Mouse (Mus musculus): Measurements from ENCODE around the gene Spindoc. TPM values are rescaled to one million over a fixed set of nuclear protein-coding genes. Genes with fewer than 3 reads are reported as not detected.

Spindoc gene
- polyA plus RNA-seq, 1 experiment from 2014 or later: 22.4 TPM

DNA sequence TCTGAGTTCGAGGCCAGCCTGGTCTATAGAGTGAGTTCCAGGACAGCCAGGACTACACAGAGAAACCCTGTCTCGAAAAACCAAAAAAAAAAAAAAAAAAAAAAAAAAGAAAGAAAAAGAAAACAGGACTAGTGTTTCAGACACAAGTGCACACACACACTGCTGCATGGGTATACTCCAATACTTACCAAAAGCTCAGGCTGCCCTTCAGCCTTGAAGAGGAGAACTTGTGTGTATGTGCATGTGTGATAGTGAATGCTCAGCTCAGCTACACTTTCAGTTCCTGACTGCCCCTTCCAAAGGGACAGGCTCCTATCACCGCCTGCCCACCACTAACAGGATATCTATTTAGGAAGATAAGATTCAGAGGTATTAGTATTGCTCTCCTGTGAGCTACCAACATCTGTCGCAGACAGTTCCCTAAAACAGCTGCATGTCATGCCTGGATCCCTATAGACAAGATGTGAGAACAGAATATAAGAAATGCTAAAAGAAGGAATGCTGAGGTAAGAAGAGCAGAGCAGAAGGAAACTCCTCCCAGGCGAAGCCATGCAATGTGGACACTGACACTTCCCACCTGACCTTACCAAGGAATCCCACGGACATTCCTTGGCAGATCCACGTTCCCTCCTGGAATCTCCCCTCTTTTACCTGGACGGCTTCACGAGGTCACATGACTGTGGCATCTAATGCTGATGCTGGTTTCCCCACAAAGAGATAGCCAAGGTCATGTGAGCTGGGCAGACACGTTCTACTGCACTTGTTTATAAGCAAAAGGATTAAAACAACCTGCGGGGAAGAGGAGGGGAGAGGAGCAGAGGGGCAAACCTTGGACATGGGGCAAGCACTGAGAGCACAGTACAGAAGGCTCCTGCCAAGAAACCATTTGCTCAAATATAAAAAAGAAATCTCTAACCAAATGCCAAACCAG is 77.1 kb downstream of the Spindoc start:
- ATAC-seq (replicated peaks; ENCODE audit: insufficient number of reproducible peaks, low FRiP score, low TSS enrichment, low read depth) (no peak), DNase-seq (ENCODE audit: low spot score) (no peak)
- H3K4me1 ChIP-seq (ENCODE audit: control insufficient read depth, insufficient read depth, low read length): peaks cover 2% of the 10 kb centered on the region
- WGBS: 84% methylated on average over 10 of the region's 11 CpGs
- H3K9me3 ChIP-seq (replicated peaks; ENCODE audit: control insufficient read depth, low read length): no peaks in the 10 kb centered on the region
- no peak overlapping the region for H3K9ac ChIP-seq (replicated peaks; ENCODE audit: low read length)
- no peak overlapping the region for H3K27ac ChIP-seq (replicated peaks; ENCODE audit: low read depth, low read length)
- H3K27me3 ChIP-seq (ENCODE audit: control insufficient read depth, insufficient read depth, low read length): no peaks in the 10 kb centered on the region
- no peak overlapping the region for H3K4me2 ChIP-seq (ENCODE audit: low read depth, low read length)
- no peak overlapping the region for H3K4me3 ChIP-seq (ENCODE audit: low read depth, low read length)
- no peaks in the 10 kb centered on the region for H3K36me3 ChIP-seq (replicated peaks; ENCODE audit: control insufficient read depth, insufficient read depth, low read depth, low read length)

DNA sequence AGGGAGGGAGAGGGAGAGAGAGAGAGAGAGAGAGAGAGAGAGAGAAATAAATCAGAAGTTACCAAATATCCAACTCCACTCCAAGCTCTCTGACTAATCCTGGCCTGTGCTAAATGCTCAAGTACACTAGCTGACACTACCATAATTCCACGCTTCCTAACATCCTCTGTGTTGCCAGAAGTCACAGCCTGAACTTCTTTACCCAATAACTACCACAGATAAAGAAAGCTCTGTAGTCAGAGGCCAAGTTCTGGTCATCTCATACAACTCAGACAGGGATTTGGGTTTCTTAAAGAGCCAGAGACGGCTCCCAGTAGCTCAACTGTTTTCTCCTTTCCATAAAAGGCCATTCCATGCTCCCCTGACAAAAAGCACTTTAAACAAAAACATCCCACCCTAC is 78.0 kb downstream of the Spindoc start:
- no peak overlapping the region for H3K4me2 ChIP-seq (ENCODE audit: low read depth, low read length)
- DNase-seq (ENCODE audit: low spot score) (no peak), ATAC-seq (replicated peaks; ENCODE audit: insufficient number of reproducible peaks, low FRiP score, low TSS enrichment, low read depth) (no peak)
- no peak overlapping the region for H3K27ac ChIP-seq (replicated peaks; ENCODE audit: low read depth, low read length)
- H3K9ac ChIP-seq (replicated peaks; ENCODE audit: low read length): no peak overlapping the region
- no peaks in the 10 kb centered on the region for H3K9me3 ChIP-seq (replicated peaks; ENCODE audit: control insufficient read depth, low read length)
- WGBS: 74% methylated on average over 2 of the region's 2 CpGs
- H3K4me1 ChIP-seq (ENCODE audit: control insufficient read depth, insufficient read depth, low read length): no peaks in the 10 kb centered on the region
- H3K27me3 ChIP-seq (ENCODE audit: control insufficient read depth, insufficient read depth, low read length): no peaks in the 10 kb centered on the region
- H3K4me3 ChIP-seq (ENCODE audit: low read depth, low read length): no peak overlapping the region
- no peaks in the 10 kb centered on the region for H3K36me3 ChIP-seq (replicated peaks; ENCODE audit: control insufficient read depth, insufficient read depth, low read depth, low read length)

Small RNAs within 50 kb of the gene (microRNA-seq; reads per million reads assigned to microRNA genes)
- 3.3 reads per million for gene Mir6991 (ENCODE audit: borderline number of aligned reads)

Other genes starting within 250 kb of the Spindoc start
- gene Otub1, start 176.7 kb downstream of the Spindoc start, polyA plus RNA-seq (2014; fragmentation: Nextera tagmentation; extraction: Ambion mirVana): 217 and 252 TPM in 2 replicates
- gene Cox8a, start 165.4 kb downstream of the Spindoc start, polyA plus RNA-seq (2014; fragmentation: Nextera tagmentation; extraction: Ambion mirVana): 741 and 769 TPM in 2 replicates
- gene Naa40, start 141.8 kb downstream of the Spindoc start, polyA plus RNA-seq (2014; fragmentation: Nextera tagmentation; extraction: Ambion mirVana): 82.9 and 88.0 TPM in 2 replicates
- 17.6 and 18.8 TPM in 2 replicates for gene Rcor2, start 115.7 kb downstream of the Spindoc start, polyA plus RNA-seq (2014; fragmentation: Nextera tagmentation; extraction: Ambion mirVana)
- 32.4 and 39.4 TPM in 2 replicates for gene Mark2, start 41.1 kb downstream of the Spindoc start, polyA plus RNA-seq (2014; fragmentation: Nextera tagmentation; extraction: Ambion mirVana)
- 10.4 and 11.4 TPM in 2 replicates for gene 2700081O15Rik, start 34.6 kb upstream of the Spindoc start, polyA plus RNA-seq (2014; fragmentation: Nextera tagmentation; extraction: Ambion mirVana)
- 148 and 156 TPM in 2 replicates for gene Rtn3, start 100.3 kb upstream of the Spindoc start, polyA plus RNA-seq (2014; fragmentation: Nextera tagmentation; extraction: Ambion mirVana)
- 9.4 and 11.9 TPM in 2 replicates for gene Atl3, start 111.0 kb upstream of the Spindoc start, polyA plus RNA-seq (2014; fragmentation: Nextera tagmentation; extraction: Ambion mirVana)
- gene Pla2g16, start 174.5 kb upstream of the Spindoc start, polyA plus RNA-seq (2014; fragmentation: Nextera tagmentation; extraction: Ambion mirVana): 7.4 and 8.6 TPM in 2 replicates
- 0.18 TPM in 1 of 2 replicates, not detected in the other for gene Lgals12, start 224.2 kb upstream of the Spindoc start, polyA plus RNA-seq (2014; fragmentation: Nextera tagmentation; extraction: Ambion mirVana)
- gene Hrasls5, start 229.5 kb upstream of the Spindoc start, polyA plus RNA-seq (2014; fragmentation: Nextera tagmentation; extraction: Ambion mirVana): not detected in 2 replicates

All from embryonic facial prominence, embryonic 11.5 days (tissue).